Mouse (Mus musculus) gastrocnemius, adult 8-10 months (tissue): ENCODE data around the gene Mageb2. TPM values are rescaled to one million over a fixed set of nuclear protein-coding genes. Genes with fewer than 3 reads are reported as not detected.
"Not testable (repeated sequence)": the region's sequence is repeated elsewhere in the genome, so short reads cannot be mapped to it uniquely, and the experiment has no call there.

Experiments
- DNase-seq, 2 experiments: peaks; one replicate each; pipeline ENCODE4 v3.0.0; 2022; ENCODE audit warnings: low spot score in 2 of 2
- total RNA-seq, 4 experiments: library from RNA; stranded (reverse); gene quantifications; 2 replicates each; pipeline ENCODE4 v1.2.4; 2022

Mageb2 gene
- total RNA-seq: not detected

GRCm38 (mm10) chrX:91331390-91331789, at the start of gene Mageb2:
TSS of gene Mageb2 (plus strand) at chrX:91331690.
- DNase-seq: not testable (repeated sequence)

GRCm38 (mm10) chrX:91313256-91313655, 18.2 kb upstream of the Mageb2 start:
- DNase-seq: not testable (repeated sequence)

Other genes with a start within 250 kb of the Mageb2 start
- gene Gm5072, start 60.8 kb downstream of the Mageb2 start, total RNA-seq: not detected
- gene Gm8914, start 148.4 kb downstream of the Mageb2 start, total RNA-seq: not detected
- not detected for gene 1700084M14Rik, start 244.2 kb downstream of the Mageb2 start, total RNA-seq